Mouse (Mus musculus) forebrain, embryonic 14.5 days (tissue): ENCODE measurements around the gene Kcnh5. TPM values are rescaled to one million over a fixed set of nuclear protein-coding genes. Genes with fewer than 3 reads are reported as not detected.
A peak's percentile ranks its signal among the peaks of the same experiment; 100 is the strongest.

ENCODE experiments used
- ATAC-seq: fragments of 200-750 bp; cut with Nextera tagmentation; 2 replicates; pipeline ENCODE4 v1.8.0; 2017; ENCODE audit warnings: mild to moderate bottlenecking, moderate library complexity
- DNase-seq: peaks from one replicate; pipeline ENCODE4 v3.0.0-alpha.2; 2015; ENCODE audit warnings: low spot score
- H3K27ac ChIP-seq: fragments of 300-500 bp; sonication (generic); 2 replicates; pipeline ENCODE4 v1.5.1; 2014; ENCODE audit warnings: low read depth, mild to moderate bottlenecking, control low read depth, low read length, moderate library complexity
- H3K27me3 ChIP-seq: fragments of 300-500 bp; sonication (generic); replicated peaks from 2 replicates; pipeline ENCODE4 v1.6.1; 2014; ENCODE audit warnings: low read length, control low read depth, mixed read lengths; ENCODE audit not compliant: control insufficient read depth, insufficient read depth
- H3K36me3 ChIP-seq: fragments of 300-500 bp; sonication (generic); 2 replicates; pipeline ENCODE4 v1.6.1; 2014; ENCODE audit warnings: low read length, control low read depth; ENCODE audit not compliant: control insufficient read depth, insufficient read depth
- H3K4me1 ChIP-seq: fragments of 300-500 bp; sonication (generic); 2 replicates; pipeline ENCODE4 v1.6.1; 2014; ENCODE audit warnings: antibody characterized with exemption, low read length, control low read depth; ENCODE audit not compliant: control insufficient read depth, insufficient read depth
- H3K4me2 ChIP-seq: fragments of 300-500 bp; sonication (generic); 2 replicates; pipeline ENCODE4 v1.6.1; 2014; ENCODE audit warnings: mild to moderate bottlenecking, control low read depth, low read length
- H3K4me3 ChIP-seq: fragments of 300-500 bp; sonication (generic); 2 replicates; pipeline ENCODE4 v1.5.1; 2014; ENCODE audit warnings: low read depth, low read length, control low read depth
- H3K9ac ChIP-seq: fragments of 300-500 bp; sonication (generic); 2 replicates; pipeline ENCODE4 v1.6.1; 2014; ENCODE audit warnings: mild to moderate bottlenecking, low read length, control low read depth, moderate library complexity
- H3K9me3 ChIP-seq: fragments of 300-500 bp; sonication (generic); replicated peaks from 2 replicates; pipeline ENCODE4 v1.6.1; 2016; ENCODE audit warnings: low read length, control low read depth, mixed read lengths; ENCODE audit not compliant: control insufficient read depth
- WGBS: fragments of 180-500 bp; shearing (Covaris S2); extraction: QIAGEN DNeasy Blood & Tissue Kit; methylation state at CpG from one replicate; pipeline ENCODE4 v1.1.7; 2014; 5-methylcytosine and 5-hydroxymethylcytosine counted together
- polyA plus RNA-seq: library from polyadenylated mRNA; unstranded; fragments of >200 nt; fragmentation: Nextera tagmentation; extraction: Ambion mirVana; gene quantifications from 2 replicates; pipeline ENCODE4 v1.2.1, GENCODE M21; 2014

Gene Kcnh5
- polyA plus RNA-seq, 1 experiment from 2014 or later, result 0.77 TPM

- peak; percentile 41 for DNase-seq
- Histone ChIP-seq H3K4me3 (no peak overlapping the region), H3K4me1 (no peaks in the 10 kb centered on the region), H3K4me2 (no peak overlapping the region), H3K9me3 (no peaks in the 10 kb centered on the region), H3K27me3 (no peaks in the 10 kb centered on the region), H3K9ac (no peak overlapping the region), H3K27ac (no peak overlapping the region), H3K36me3 (no peaks in the 10 kb centered on the region)
- 7% methylated on average over 2 of the region's 2 CpGs for WGBS
- ATAC-seq, result peak; percentile 69; the same call in 1 of the 2 replicates
Observed at GRCm38 (mm10) chr12:74850323-74850722, 326.8 kb downstream of the Kcnh5 start.

- no peak overlapping the region for H3K4me3 ChIP-seq
- no peaks in the 10 kb centered on the region for H3K4me1 ChIP-seq
- H3K27ac ChIP-seq, result no peak overlapping the region
- no peak overlapping the region for H3K9ac ChIP-seq
- WGBS, result 83% methylated on average over 4 of the region's 4 CpGs
- no peaks in the 10 kb centered on the region for H3K36me3 ChIP-seq
- ATAC-seq (0 out of 2 replicates have a peak, but pooled peaks have one; percentile 12), DNase-seq (no peak)
- no peaks in the 10 kb centered on the region for H3K9me3 ChIP-seq
- H3K4me2 ChIP-seq, result no peak overlapping the region
- no peaks in the 10 kb centered on the region for H3K27me3 ChIP-seq
Observed at GRCm38 (mm10) chr12:74849912-74850311, 327.2 kb downstream of the Kcnh5 start.

- ATAC-seq, result peak; percentile 72; the same call in 1 of the 2 replicates
Observed at GRCm38 (mm10) chr12:74848611-74849347, 328.4 kb downstream of the Kcnh5 start.

More at GRCm38 (mm10) chr12:74848611-74849347, 328.4 kb downstream of the Kcnh5 start:
- H3K4me2 ChIP-seq, result no peak overlapping the region
- no peaks in the 10 kb centered on the region for H3K27me3 ChIP-seq
- peak; percentile 75 for DNase-seq
- WGBS, result 70% methylated on average over 12 of the region's 12 CpGs
- no peak overlapping the region for H3K9ac ChIP-seq
- H3K9me3 ChIP-seq, result no peaks in the 10 kb centered on the region
- H3K4me3 ChIP-seq, result no peak overlapping the region
- no peaks in the 10 kb centered on the region for H3K4me1 ChIP-seq
- H3K36me3 ChIP-seq, result no peaks in the 10 kb centered on the region
- no peak overlapping the region for H3K27ac ChIP-seq

Other genes starting within 250 kb of the Kcnh5 start
- gene Rhoj, start 131.0 kb upstream of the Kcnh5 start, polyA plus RNA-seq, result 20.9 and 22.5 TPM in 2 replicates
- not detected in 2 replicates for gene Gphb5, start 239.4 kb upstream of the Kcnh5 start, polyA plus RNA-seq